Mouse (Mus musculus) cerebellum, adult 2 months (tissue): ENCODE results near the gene Samd11.
A peak's percentile ranks its signal among the peaks of the same experiment; 100 is the strongest.

ENCODE experiments used
- CTCF ChIP-seq: fragments of 200-500 bp; IDR thresholded peaks from 2 replicates; pipeline ENCODE4 v1.5.1; 2011; ENCODE audit warnings: low read depth, mild to moderate bottlenecking, control low read depth, low read length, moderate library complexity, borderline replicate concordance; ENCODE audit not compliant: insufficient read depth
- POLR2A ChIP-seq: fragments of 200-500 bp; IDR thresholded peaks from 2 replicates; pipeline ENCODE4 v1.6.1; 2011; ENCODE audit warnings: low read length, control low read depth, borderline replicate concordance; ENCODE audit not compliant: insufficient read depth

DNA sequence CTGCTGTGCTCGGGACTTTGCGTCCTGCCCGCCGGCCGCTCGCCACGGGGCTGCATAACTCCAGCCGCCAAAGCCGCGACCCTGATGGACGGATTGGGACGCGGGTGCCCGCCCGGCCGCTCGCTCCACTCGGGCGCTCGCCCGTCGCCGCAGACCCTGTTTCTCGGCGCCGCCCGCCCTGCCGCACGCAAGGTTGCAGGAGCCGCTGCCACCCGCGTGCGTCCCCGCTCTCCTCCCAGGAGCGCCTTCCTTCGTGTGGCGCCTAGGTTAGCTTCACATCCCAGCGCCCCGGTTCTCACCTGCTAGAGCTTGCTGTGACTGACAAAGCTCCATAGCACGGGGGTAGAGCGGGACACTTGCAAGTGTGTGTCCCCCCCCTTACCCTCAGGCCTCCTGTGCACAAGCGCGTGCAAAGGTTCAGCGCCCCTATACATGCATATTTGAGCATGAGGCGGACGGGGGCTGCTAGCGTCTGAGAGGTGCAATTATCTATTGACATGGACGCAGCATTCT, 20.7 kb downstream of the Samd11 start, which contains the start of gene Plekhn1:
- TF ChIP-seq POLR2A (peak; percentile 41; the same call in 1 of the 2 replicates), CTCF (no peak)
